Mouse (Mus musculus): ENCODE measurements around the gene H2al1d. TPM values are rescaled to one million over a fixed set of nuclear protein-coding genes. Genes with fewer than 3 reads are reported as not detected.

The H2al1d gene
- polyA plus RNA-seq (2012) = not detected in 2 replicates

DNA sequence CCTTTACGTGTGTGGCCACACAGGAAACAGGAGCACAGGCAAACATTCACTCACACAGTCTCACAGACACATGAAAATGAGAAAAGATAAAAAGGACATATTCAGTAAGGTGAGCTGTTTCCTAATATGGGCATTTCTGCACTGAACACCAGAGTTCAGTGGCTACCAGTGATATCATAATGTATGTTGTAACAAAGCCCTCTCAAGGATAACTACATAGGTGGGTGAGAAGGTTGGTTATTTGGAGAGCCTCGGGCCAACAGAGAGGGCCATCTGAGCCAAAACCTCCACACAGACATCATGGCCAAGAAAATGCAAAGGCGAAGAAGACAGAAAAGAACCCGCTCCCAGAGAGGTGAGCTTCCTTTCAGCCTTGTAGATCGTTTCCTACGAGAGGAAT is at the start of gene H2al1d:
TSS of gene H2al1d (plus strand) at position 301 of the 400 bp plus-strand sequence.

DNA sequence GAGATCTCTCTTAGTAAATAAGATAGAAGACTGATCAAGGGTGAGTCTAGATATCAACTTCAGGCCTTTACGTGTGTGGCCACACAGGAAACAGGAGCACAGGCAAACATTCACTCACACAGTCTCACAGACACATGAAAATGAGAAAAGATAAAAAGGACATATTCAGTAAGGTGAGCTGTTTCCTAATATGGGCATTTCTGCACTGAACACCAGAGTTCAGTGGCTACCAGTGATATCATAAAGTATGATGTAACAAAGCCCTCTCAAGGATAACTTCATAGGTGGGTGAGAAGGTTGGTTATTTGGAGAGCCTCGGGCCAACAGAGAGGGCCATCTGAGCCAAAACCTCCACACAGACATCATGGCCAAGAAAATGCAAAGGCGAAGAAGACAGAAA is 9.7 kb upstream of the H2al1d start, which contains the start of gene H2al1a:
TSS of gene H2al1a (plus strand) at position 301 of the 400 bp plus-strand sequence.

DNA sequence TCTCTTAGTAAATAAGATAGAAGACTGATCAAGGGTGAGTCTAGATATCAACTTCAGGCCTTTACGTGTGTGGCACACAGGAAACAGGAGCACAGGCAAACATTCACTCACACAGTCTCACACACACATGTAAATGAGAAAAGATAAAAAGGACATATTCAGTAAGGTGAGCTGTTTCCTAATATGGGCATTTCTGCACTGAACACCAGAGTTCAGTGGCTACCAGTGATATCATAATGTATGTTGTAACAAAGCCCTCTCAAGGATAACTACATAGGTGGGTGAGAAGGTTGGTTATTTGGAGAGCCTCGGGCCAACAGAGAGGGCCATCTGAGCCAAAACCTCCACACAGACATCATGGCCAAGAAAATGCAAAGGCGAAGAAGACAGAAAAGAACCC is 6.5 kb upstream of the H2al1d start, which contains the start of gene H2al1b:
TSS of gene H2al1b (plus strand) at position 301 of the 400 bp plus-strand sequence.

DNA sequence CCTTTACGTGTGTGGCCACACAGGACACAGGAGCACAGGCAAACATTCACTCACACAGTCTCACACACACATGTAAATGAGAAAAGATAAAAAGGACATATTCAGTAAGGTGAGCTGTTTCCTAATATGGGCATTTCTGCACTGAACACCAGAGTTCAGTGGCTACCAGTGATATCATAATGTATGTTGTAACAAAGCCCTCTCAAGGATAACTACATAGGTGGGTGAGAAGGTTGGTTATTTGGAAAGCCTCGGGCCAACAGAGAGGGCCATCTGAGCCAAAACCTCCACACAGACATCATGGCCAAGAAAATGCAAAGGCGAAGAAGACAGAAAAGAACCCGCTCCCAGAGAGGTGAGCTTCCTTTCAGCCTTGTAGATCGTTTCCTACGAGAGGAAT is 3.3 kb upstream of the H2al1d start, which contains the start of gene H2al1c:
TSS of gene H2al1c (plus strand) at position 301 of the 400 bp plus-strand sequence.

DNA sequence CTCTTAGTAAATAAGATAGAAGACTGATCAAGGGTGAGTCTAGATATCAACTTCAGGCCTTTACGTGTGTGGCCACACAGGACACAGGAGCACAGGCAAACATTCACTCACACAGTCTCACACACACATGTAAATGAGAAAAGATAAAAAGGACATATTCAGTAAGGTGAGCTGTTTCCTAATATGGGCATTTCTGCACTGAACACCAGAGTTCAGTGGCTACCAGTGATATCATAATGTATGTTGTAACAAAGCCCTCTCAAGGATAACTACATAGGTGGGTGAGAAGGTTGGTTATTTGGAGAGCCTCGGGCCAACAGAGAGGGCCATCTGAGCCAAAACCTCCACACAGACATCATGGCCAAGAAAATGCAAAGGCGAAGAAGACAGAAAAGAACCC is 3.0 kb downstream of the H2al1d start, which contains the start of gene H2al1e:
TSS of gene H2al1e (plus strand) at position 301 of the 400 bp plus-strand sequence.

DNA sequence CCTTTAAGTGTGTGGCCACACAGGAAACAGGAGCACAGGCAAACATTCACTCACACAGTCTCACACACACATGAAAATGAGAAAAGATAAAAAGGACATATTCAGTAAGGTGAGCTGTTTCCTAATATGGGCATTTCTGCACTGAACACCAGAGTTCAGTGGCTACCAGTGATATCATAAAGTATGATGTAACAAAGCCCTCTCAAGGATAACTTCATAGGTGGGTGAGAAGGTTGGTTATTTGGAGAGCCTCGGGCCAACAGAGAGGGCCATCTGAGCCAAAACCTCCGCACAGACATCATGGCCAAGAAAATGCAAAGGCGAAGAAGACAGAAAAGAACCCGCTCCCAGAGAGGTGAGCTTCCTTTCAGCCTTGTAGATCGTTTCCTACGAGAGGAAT is 6.2 kb downstream of the H2al1d start, which contains the start of gene H2al1f:
TSS of gene H2al1f (plus strand) at position 301 of the 400 bp plus-strand sequence.

DNA sequence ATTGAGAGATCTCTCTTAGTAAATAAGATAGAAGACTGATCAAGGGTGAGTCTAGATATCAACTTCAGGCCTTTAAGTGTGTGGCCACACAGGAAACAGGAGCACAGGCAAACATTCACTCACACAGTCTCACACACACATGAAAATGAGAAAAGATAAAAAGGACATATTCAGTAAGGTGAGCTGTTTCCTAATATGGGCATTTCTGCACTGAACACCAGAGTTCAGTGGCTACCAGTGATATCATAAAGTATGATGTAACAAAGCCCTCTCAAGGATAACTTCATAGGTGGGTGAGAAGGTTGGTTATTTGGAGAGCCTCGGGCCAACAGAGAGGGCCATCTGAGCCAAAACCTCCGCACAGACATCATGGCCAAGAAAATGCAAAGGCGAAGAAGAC is 9.3 kb downstream of the H2al1d start, which contains the start of gene H2al1g:
TSS of gene H2al1g (plus strand) at position 301 of the 400 bp plus-strand sequence.

DNA sequence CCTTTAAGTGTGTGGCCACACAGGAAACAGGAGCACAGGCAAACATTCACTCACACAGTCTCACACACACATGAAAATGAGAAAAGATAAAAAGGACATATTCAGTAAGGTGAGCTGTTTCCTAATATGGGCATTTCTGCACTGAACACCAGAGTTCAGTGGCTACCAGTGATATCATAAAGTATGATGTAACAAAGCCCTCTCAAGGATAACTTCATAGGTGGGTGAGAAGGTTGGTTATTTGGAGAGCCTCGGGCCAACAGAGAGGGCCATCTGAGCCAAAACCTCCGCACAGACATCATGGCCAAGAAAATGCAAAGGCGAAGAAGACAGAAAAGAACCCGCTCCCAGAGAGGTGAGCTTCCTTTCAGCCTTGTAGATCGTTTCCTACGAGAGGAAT is 12.6 kb downstream of the H2al1d start, which contains the start of gene H2al1h:
TSS of gene H2al1h (plus strand) at position 301 of the 400 bp plus-strand sequence.

DNA sequence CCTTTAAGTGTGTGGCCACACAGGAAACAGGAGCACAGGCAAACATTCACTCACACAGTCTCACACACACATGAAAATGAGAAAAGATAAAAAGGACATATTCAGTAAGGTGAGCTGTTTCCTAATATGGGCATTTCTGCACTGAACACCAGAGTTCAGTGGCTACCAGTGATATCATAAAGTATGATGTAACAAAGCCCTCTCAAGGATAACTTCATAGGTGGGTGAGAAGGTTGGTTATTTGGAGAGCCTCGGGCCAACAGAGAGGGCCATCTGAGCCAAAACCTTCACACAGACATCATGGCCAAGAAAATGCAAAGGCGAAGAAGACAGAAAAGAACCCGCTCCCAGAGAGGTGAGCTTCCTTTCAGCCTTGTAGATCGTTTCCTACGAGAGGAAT is 15.7 kb downstream of the H2al1d start, which contains the start of gene H2al1i:
TSS of gene H2al1i (plus strand) at position 301 of the 400 bp plus-strand sequence.

DNA sequence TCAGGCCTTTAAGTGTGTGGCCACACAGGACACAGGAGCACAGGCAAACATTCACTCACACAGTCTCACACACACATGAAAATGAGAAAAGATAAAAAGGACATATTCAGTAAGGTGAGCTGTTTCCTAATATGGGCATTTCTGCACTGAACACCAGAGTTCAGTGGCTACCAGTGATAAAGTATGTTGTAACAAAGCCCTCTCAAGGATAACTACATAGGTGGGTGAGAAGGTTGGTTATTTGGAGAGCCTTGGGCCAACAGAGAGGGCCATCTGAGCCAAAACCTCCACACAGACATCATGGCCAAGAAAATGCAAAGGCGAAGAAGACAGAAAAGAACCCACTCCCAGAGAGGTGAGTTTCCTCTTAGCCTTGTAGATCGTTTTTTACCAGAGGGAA is 18.9 kb downstream of the H2al1d start, which contains the start of gene H2al1j:
TSS of gene H2al1j (plus strand) at position 301 of the 400 bp plus-strand sequence.

Other genes starting within 250 kb of the H2al1d start
- not detected in 2 replicates for gene H2al1a, start 9.6 kb upstream of the H2al1d start, polyA plus RNA-seq (2012)
- gene H2al1b, start 6.4 kb upstream of the H2al1d start, polyA plus RNA-seq (2012) = not detected in 2 replicates
- not detected in 2 replicates for gene H2al1c, start 3.2 kb upstream of the H2al1d start, polyA plus RNA-seq (2012)
- gene H2al1e, start 3.1 kb downstream of the H2al1d start, polyA plus RNA-seq (2012) = not detected in 2 replicates
- not detected in 2 replicates for gene H2al1f, start 6.3 kb downstream of the H2al1d start, polyA plus RNA-seq (2012)
- gene H2al1g, start 9.4 kb downstream of the H2al1d start, polyA plus RNA-seq (2012) = not detected in 2 replicates
- not detected in 2 replicates for gene H2al1h, start 12.7 kb downstream of the H2al1d start, polyA plus RNA-seq (2012)
- not detected in 2 replicates for gene H2al1i, start 15.8 kb downstream of the H2al1d start, polyA plus RNA-seq (2012)
- not detected in 2 replicates for gene H2al1j, start 19.0 kb downstream of the H2al1d start, polyA plus RNA-seq (2012)